Mouse (Mus musculus) heart, adult 9 months (tissue): ENCODE results near the gene Tldc1.
A peak's percentile ranks its signal among the peaks of the same experiment; 100 is the strongest.

ENCODE experiments used
- DNase-seq, 2 experiments: peaks; one replicate each; pipeline ENCODE4 v3.0.0; 2022; ENCODE audit warnings: low spot score in 2 of 2

The Tldc1 gene

GRCm38 (mm10) chr8:119778263-119778662 lies at the start of gene Tldc1:
Gene Tldc1 (minus strand): TSS chr8:119778416.
- peak; percentile 100 for DNase-seq

GRCm38 (mm10) chr8:119827721-119828153 lies 49.5 kb upstream of the Tldc1 start:
- peak in 1 of 2 experiments; percentile 27 for DNase-seq

- DNase-seq: no peak
These were observed 48.8 kb upstream of the Tldc1 start for GRCm38 (mm10) chr8:119826982-119827381.

DNA sequence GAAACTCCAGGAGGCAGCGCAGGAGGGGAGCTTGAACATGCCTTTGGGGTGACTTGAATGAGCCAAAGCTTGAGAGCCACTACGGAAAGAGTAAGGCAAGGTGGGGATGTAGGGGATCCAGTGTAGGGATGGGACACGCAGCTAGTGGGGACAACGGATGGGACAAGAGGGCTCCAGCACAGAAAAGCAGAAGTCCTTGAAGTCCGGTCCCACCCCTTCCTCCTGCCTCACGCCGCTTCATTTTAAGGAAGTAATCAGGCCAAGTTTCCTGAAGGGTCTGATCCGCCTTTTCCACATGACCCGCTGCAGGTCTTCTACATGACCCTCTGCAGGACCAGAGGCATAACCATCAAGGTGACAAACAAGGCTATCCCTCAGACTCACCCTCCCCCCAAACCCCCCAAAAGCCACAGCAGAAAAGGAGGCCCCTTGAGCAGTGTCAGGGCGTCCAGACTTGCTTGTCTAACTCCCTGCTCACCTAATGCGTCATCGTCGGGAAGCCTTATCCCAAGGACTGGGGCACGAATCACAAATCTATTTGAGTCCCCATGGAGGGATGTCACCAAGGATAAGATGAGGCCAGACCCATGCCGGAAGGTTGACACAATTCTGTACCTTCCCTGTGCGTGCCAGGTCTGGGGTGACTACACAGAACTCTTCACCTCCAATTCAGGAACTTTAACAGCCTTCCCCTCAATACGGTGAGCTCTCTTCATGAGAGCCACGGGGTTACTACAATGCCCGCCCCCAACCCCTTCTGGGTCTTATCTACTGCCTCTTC lies 47.9 kb upstream of the Tldc1 start:
- DNase-seq: peak; percentile 33 to 56

DNA sequence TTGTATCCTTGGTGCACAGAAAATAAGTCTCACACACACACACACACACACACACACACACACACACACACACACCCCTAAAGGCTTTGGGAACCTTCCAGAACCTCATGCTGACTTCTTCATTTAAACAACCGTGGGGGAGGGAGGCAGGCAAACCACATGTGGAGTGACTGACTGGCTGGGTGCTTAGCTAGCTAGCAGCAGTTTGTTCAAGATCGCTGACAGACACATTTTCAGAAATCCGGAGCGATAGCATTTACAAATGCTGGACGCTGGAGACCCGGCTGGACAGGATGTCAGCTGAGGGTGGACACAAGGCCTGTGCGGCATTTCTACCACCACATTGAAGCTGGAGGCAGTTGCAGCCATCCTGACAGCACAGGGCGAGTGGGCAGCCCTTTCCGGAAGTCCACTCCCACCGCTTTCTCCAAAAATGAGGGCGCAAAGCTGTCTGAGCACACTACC lies 46.6 kb upstream of the Tldc1 start:
- DNase-seq: peak; percentile 45 to 75

DNA sequence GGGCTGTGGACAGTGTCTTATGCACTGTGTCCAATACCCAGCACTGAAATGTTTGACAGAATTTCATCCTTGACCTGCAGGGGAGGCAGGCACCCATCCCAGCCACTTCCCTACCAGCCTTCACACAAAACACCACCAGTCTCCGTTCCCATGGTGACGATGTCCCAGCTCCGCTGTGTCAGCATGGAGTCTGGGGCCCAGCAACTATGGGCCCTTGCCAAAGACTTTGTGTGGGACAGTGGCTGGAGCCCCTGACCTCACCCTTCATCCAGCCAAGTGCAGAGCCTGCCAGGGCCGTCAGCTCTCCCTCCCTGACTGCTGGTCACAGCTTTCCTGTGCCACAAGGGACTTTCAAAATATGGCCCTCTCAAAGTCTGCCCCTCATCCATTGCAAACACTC lies 45.9 kb upstream of the Tldc1 start:
- DNase-seq: peak; percentile 45 to 50

DNA sequence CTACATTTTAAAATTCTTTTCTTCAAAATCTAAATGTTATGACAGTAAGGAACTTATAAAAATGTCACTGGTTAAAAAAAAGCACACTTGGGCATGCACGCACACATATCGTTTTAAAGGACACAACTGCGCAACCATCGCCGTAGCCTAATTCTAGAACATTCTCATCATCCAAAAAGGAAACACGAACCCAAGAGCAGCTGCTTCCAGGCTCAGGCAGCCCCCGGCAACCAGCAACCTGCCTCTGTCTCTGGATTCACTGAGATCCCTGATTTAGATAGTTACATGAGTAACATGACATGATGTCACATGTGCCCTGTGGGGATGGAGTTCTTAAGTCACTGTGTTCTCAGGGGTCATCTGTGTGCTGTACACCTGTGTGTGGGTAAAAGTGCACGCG lies 45.1 kb upstream of the Tldc1 start:
- no peak for DNase-seq

DNA sequence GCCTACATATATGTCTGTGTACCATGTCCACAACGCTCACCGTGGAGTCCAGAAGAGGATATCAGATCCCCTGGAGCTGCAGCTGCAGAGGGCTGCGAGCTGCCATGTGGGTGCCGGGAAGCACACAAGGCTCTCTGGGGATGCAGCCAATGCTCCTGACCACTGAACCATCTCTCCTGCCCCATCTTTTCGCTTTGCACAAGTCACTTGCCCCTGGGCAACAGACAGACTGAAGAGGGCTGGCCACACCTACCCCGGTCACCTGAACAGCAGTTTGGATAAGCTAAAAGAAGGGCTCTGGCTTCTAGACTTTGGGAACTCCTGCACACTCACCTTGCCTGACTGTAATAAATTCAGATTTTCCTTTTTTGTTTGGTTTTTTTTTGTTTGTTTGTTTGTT lies 43.5 kb upstream of the Tldc1 start:
- no peak for DNase-seq

DNA sequence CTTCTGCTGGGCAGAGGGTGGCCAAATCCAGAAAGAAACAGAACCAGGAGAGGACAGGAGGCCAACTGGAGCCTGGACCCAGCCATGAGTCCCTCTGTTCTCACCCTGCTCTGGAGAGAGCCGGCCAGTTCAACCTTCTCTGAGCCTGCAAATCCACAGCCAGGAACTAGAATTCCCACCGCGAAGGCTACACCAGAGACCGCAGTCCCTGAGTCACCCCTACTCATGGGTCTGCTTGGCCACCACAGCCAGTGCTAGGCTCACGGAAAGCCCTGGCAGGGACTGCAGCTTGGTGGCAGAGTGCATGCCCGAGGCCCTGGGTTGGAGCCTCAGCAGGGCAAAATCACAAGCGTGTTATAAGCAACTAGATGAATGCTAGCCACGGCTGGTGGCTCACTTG lies 41.8 kb upstream of the Tldc1 start:
- no peak for DNase-seq

GRCm38 (mm10) chr8:119819316-119819715 lies 41.1 kb upstream of the Tldc1 start:
- DNase-seq: no peak

DNA sequence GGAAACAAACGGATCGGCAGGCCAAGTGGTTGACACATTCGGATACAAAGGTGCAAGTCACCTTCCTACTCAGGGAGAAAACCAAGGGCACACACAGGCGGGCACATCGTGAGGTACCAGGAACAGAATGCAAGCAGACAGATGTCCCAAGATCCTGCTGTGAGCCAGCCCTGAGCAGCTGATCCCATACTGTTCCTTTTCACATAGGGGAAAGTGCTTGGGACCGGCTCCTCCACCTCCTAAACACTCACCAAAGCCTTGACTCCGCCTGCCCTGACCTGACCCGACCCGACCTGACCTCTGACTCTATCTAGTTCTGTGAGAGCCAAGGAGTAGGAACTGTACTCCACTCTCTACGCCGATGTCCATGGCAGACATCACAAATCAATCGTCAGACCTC lies 39.2 kb upstream of the Tldc1 start:
- no peak for DNase-seq

DNA sequence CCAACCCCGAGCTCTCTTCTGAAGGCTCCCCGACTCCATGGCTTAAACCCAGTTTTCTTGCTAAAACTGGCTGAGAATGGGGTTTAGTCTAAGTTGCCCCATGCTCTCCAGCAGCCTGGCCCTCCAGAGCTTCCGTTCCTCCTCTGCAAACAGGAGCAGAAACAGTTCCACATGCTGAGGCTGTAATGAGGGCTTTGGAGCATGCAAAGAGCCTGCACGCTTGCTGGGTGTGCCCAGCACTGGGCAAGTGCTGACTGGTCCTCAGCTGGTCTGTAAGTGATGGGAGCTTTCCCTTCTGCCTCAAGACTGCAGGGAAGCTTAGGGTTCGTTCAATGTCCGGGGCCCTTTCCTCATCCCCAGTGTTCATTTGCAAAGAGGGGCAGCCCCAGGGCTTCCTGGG lies 38.0 kb upstream of the Tldc1 start:
- no peak for DNase-seq

- DNase-seq: peak; percentile 15 to 60
These were observed 34.6 kb upstream of the Tldc1 start for GRCm38 (mm10) chr8:119812650-119813431.

- DNase-seq: no peak
These were observed 33.7 kb upstream of the Tldc1 start for GRCm38 (mm10) chr8:119811925-119812324.

- no peak for DNase-seq
These were observed 32.8 kb upstream of the Tldc1 start for GRCm38 (mm10) chr8:119810953-119811499.

GRCm38 (mm10) chr8:119810127-119810868 lies 32.1 kb upstream of the Tldc1 start:
- no peak for DNase-seq

DNA sequence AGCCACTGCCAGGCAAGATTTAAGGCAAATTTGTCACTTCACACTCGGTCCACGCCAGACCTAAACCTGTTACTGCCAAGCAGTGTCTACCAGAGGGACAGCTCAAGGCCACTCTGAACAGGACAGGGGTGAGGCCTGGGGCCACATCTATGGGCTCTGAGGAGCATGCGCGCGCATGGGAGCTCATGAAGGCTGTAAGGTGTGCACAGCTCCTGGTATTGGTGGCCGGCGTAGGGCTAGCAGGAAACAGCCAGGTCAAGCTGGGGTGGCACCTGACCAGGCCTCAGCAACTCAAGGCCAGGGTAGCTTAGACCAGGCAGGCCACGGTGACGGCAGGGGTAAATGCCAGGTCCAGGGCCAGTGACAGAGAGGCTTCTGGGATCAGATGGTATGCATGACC lies 31.4 kb upstream of the Tldc1 start:
- DNase-seq: no peak

- no peak for DNase-seq
These were observed 29.5 kb upstream of the Tldc1 start for GRCm38 (mm10) chr8:119807687-119808086.

- DNase-seq: no peak
These were observed 28.4 kb upstream of the Tldc1 start for GRCm38 (mm10) chr8:119806422-119807263.

GRCm38 (mm10) chr8:119805275-119805674 lies 27.1 kb upstream of the Tldc1 start:
- no peak for DNase-seq

GRCm38 (mm10) chr8:119802592-119802991 lies 24.4 kb upstream of the Tldc1 start:
- DNase-seq: no peak
